Mouse (Mus musculus): ENCODE results near the gene Esrrb. TPM values are rescaled to one million over a fixed set of nuclear protein-coding genes. Genes with fewer than 3 reads are reported as not detected.
A peak's percentile ranks its signal among the peaks of the same experiment; 100 is the strongest.

The Esrrb gene
- total and polyA plus RNA-seq, 3 experiments, result 14.3 to 33.8 (median 21.9) TPM

DNA sequence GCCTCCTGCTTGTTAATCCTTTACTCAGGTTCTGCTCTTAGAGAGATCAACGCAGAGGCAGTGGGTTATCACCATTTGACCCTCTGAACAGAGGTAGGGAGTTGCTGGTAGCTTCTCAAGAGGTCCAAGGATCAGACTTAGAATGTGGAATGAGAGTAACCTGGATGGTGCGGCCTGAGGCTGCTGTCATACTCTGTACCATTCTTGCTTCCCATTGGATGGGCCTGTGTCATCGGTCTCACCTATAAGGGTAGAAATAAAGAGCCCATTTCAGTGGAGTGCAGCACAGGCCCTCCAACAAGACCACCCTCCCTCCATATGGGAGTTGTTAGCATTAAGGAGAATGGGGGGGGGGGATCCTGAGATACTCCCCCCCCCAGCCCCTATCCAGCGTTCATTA lies 143.0 kb downstream of the Esrrb start:
- H3K4me1 ChIP-seq (ENCODE audit: control insufficient read depth, insufficient read depth, low read length), result peaks cover 3% of the 10 kb centered on the region; the same call in 1 of the 2 replicates
- H3K4me3 ChIP-seq, result no peak overlapping the region
- H3K79me2 ChIP-seq (replicated peaks; ENCODE audit: control insufficient read depth, insufficient read depth, low read length), result no peaks in the 10 kb centered on the region
- H3K27ac ChIP-seq, result no peak overlapping the region
- H3K9ac ChIP-seq (ENCODE audit: low read depth, low read length), result no peak overlapping the region
- H3K36me3 ChIP-seq (ENCODE audit: control insufficient read depth, insufficient read depth, low read length), result no peaks in the 10 kb centered on the region; the same call in 1 of the 2 replicates
- WGBS, result 81% methylated on average over 4 of the region's 4 CpGs
- TF ChIP-seq EP300 (IDR thresholded peaks at IDR 0.05; ENCODE audit: insufficient read depth, low read depth, low read length) (no peak), POLR2A (IDR thresholded peaks at IDR 0.05; ENCODE audit: insufficient read depth, low read depth, low read length) (no peak), CTCF (IDR thresholded peaks at IDR 0.05) (no peak)
- no peaks in the 10 kb centered on the region for H3K27me3 ChIP-seq (ENCODE audit: control insufficient read depth, insufficient read depth, low read length)
- DNase-seq, result no peak
- intact Hi-C loops (cut with DNase I), result no loop called here

DNA sequence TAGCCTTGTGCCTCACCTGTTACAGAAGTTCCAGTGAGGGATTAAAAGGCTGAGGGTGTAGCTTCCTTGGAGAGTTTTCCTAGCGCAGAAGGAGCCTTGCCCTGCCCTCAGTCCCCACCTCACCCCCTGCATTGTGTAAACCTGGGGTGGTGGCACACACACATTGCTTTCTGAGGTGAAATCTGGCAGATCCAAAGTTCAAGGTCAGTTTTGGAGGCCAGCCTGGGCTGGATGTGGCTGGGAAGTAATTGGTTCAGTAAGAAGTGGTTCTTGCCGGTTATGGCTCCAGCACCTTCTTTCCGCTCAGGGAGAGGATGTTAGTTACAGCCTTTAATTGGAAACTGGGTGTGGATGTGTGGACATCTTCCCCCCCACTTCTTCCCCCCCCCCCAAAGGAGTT lies 143.4 kb downstream of the Esrrb start:
- DNase-seq, result no peak
- no peaks in the 10 kb centered on the region for H3K79me2 ChIP-seq (replicated peaks; ENCODE audit: control insufficient read depth, insufficient read depth, low read length)
- intact Hi-C loops (cut with DNase I), result no loop called here
- H3K36me3 ChIP-seq (ENCODE audit: control insufficient read depth, insufficient read depth, low read length), result no peaks in the 10 kb centered on the region
- 86% methylated on average over 3 of the region's 3 CpGs for WGBS
- H3K4me1 ChIP-seq (ENCODE audit: control insufficient read depth, insufficient read depth, low read length), result no peaks in the 10 kb centered on the region; the same call in 1 of the 2 replicates
- H3K27ac ChIP-seq, result no peak overlapping the region
- H3K9ac ChIP-seq (ENCODE audit: low read depth, low read length), result no peak overlapping the region
- H3K4me3 ChIP-seq, result no peak overlapping the region
- H3K27me3 ChIP-seq (ENCODE audit: control insufficient read depth, insufficient read depth, low read length), result no peaks in the 10 kb centered on the region
- TF ChIP-seq CTCF (IDR thresholded peaks at IDR 0.05), result no peak
- no peak for TF ChIP-seq POLR2A (IDR thresholded peaks at IDR 0.05; ENCODE audit: insufficient read depth, low read depth, low read length)
- no peak for TF ChIP-seq EP300 (IDR thresholded peaks at IDR 0.05; ENCODE audit: insufficient read depth, low read depth, low read length)

DNA sequence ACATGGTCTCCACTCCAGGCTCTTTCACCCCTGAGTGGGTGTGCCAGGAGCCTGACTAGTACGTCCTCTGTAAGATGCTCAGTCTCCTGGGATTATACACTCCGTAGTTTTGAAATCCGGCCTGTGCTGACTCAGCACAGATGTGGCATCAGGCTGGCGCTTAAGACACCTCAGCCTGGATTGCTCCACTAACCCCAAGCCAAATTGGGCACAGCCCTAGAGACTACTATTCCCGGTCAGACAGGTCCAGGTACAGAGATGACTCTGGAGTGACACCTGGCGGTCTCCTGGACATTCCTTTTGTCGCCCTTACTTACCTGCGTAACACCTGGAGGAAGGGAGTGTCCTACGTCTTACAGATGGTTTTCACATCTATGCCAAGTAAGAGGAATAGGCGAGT lies 146.8 kb downstream of the Esrrb start:
- Histone ChIP-seq H3K36me3 (ENCODE audit: control insufficient read depth, insufficient read depth, low read length) (no peaks in the 10 kb centered on the region), H3K9ac (ENCODE audit: low read depth, low read length) (no peak overlapping the region), H3K4me3 (no peak overlapping the region), H3K27ac (no peak overlapping the region), H3K27me3 (ENCODE audit: control insufficient read depth, insufficient read depth, low read length) (no peaks in the 10 kb centered on the region), H3K79me2 (replicated peaks; ENCODE audit: control insufficient read depth, insufficient read depth, low read length) (no peaks in the 10 kb centered on the region), H3K4me1 (ENCODE audit: control insufficient read depth, insufficient read depth, low read length) (no peaks in the 10 kb centered on the region)
- TF ChIP-seq EP300 (IDR thresholded peaks at IDR 0.05; ENCODE audit: insufficient read depth, low read depth, low read length) (no peak), CTCF (IDR thresholded peaks at IDR 0.05) (no peak), POLR2A (IDR thresholded peaks at IDR 0.05; ENCODE audit: insufficient read depth, low read depth, low read length) (no peak)
- intact Hi-C loops (cut with DNase I), result loop anchor here (5.0 kb wide), 1 partner anchor 105 kb away; no protein-coding TSS in a partner anchor
- no peak for DNase-seq
- 88% methylated on average over 10 of the region's 10 CpGs for WGBS

DNA sequence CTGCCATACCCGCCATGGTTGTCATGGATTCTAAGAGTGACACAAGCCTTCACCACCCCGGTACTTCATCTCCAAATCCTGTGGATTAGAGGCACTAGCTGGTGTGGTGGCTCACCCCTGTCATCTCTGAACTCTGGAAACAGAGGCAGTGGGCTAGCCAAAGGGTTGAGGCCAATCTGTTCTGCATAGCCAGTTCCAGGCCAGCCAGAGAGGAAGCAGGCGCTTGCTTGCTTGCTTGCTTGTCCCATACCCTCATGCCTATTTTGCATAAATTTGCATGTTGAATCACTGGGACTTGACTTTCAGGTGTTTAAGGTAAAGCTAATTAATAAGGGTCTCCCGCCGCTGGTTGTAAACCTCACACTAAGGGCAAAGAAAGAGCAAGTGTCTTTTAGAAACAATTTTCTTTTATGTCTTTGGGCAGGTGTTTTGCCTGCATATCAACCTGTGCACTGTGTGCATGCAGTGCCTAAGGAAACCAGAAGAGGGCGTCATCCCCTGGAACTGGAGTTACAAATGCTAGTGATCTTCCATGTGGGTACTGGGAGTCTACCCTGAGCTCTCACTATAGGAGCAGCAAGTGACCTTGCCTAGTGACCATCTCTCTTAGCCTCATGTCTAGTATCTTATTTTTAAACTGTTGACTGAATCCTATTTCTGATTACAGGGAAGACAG lies 147.5 kb downstream of the Esrrb start:
- no peak overlapping the region for H3K4me3 ChIP-seq
- H3K9ac ChIP-seq (ENCODE audit: low read depth, low read length), result no peak overlapping the region
- 83% methylated on average over 6 of the region's 6 CpGs for WGBS
- DNase-seq, result no peak
- no peaks in the 10 kb centered on the region for H3K27me3 ChIP-seq (ENCODE audit: control insufficient read depth, insufficient read depth, low read length)
- intact Hi-C loops (cut with DNase I), result loop anchor here (5.0 kb wide), 1 partner anchor 104 kb away; no protein-coding TSS in a partner anchor
- no peaks in the 10 kb centered on the region for H3K79me2 ChIP-seq (replicated peaks; ENCODE audit: control insufficient read depth, insufficient read depth, low read length)
- no peaks in the 10 kb centered on the region for H3K4me1 ChIP-seq (ENCODE audit: control insufficient read depth, insufficient read depth, low read length)
- no peak overlapping the region for H3K27ac ChIP-seq
- peak; percentile 52 for TF ChIP-seq CTCF (IDR thresholded peaks at IDR 0.05)
- no peak for TF ChIP-seq EP300 (IDR thresholded peaks at IDR 0.05; ENCODE audit: insufficient read depth, low read depth, low read length)
- no peaks in the 10 kb centered on the region for H3K36me3 ChIP-seq (ENCODE audit: control insufficient read depth, insufficient read depth, low read length)

DNA sequence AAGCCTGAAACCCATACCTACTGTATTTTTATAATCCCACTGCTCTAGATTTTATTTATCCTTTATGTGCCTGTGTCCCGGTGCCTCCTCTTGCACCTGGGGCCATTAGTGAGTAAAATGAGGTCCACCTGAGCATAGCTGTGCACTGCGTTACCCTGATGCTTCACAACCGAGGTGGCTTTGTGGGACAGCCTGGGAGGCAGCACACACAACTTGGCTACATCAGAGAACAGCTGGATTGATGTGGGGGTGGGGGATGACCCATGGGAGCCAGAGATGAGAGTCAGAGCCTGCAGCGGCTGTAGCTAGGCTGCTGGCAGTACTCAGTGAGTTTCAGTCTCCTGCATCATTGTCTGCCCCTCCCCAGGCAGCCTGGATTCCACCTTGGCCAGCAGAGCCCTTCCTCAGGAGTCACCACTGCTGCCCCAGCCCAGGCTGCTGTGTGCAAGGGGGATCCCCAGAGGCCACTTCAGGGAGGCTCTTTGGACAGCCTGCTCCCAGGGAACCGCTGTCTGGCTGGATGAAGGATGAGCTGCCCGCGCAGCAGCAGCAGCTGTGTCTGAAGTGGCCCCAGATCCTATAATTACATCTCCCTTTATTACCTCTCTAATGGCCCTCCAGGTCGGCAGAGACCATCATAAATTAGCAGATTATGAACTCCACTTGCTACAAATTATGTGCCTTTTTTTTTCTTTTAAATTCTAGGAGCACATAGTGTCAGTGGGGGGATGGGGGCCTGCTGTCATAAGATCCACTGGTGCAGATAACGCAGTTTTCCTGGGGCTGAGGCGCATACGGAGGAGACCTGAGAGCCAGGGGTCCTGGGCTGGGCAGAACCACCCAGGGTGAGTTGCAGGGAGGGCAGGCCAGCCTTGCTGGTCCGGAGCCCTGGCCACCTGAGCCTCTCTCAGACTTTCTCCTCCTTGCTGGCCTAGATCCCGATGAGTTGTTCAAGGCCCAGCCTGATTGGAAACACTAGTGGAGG lies 148.7 kb downstream of the Esrrb start:
- H3K9ac ChIP-seq (ENCODE audit: low read depth, low read length), result no peak overlapping the region
- WGBS, result 73% methylated on average over 13 of the region's 13 CpGs
- H3K27me3 ChIP-seq (ENCODE audit: control insufficient read depth, insufficient read depth, low read length), result no peaks in the 10 kb centered on the region
- TF ChIP-seq POLR2A (IDR thresholded peaks at IDR 0.05; ENCODE audit: insufficient read depth, low read depth, low read length) (no peak), CTCF (IDR thresholded peaks at IDR 0.05) (no peak), EP300 (IDR thresholded peaks at IDR 0.05; ENCODE audit: insufficient read depth, low read depth, low read length) (no peak)
- no peak for DNase-seq
- no peak overlapping the region for H3K27ac ChIP-seq
- H3K36me3 ChIP-seq (ENCODE audit: control insufficient read depth, insufficient read depth, low read length), result no peaks in the 10 kb centered on the region
- H3K79me2 ChIP-seq (replicated peaks; ENCODE audit: control insufficient read depth, insufficient read depth, low read length), result no peaks in the 10 kb centered on the region
- H3K4me3 ChIP-seq, result no peak overlapping the region
- no peaks in the 10 kb centered on the region for H3K4me1 ChIP-seq (ENCODE audit: control insufficient read depth, insufficient read depth, low read length)
- intact Hi-C loops (cut with DNase I), result loop anchor here (5.0 kb wide), 1 partner anchor 103 kb away; no protein-coding TSS in a partner anchor
